8 mouse cellular contexts compared by ENCODE assay signal in the genomic region with DNA sequence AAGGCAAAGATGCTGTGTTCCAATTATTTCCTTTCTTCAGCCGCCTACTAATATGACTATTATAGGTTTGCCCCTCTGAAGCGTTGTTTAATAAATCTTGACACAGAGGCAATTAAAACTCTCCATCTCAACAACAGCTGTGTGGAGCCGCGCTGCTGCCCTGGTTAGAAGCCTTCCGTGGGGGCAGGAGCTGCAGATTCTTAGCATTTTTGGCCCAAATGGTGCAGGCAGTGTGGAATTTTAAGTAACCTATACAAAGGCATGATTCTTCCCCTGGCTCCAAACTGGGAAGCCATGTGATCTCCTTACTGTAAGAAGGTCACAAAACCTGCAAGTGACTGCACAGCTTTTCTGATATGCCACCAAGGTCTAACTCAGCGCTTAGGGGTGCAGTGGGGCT.
DNase-seq lines count a peak whose midpoint lies in the region; ATAC-seq and TF ChIP-seq lines count a peak whose summit lies in the region.

No protein-coding gene starts in this region.

- no peak overlapping the region for H3K4me3 ChIP-seq in kidney, embryonic 15.5 days (replicated peaks)
- H3K4me3 ChIP-seq in C2C12 (ENCODE audit: insufficient read depth, poor library complexity, severe bottlenecking), result no peak overlapping the region
- H3K4me3 ChIP-seq in forebrain, embryonic 12.5 days (replicated peaks), result no peak overlapping the region
- no peak overlapping the region for H3K4me3 ChIP-seq in limb, embryonic 12.5 days (replicated peaks)

- peak overlapping the region; percentile 64 for H3K27ac ChIP-seq in kidney, embryonic 15.5 days
- H3K27ac ChIP-seq in forebrain, embryonic 12.5 days, result peak overlapping the region; percentile 50
- peak overlapping the region; percentile 78 for H3K27ac ChIP-seq in limb, embryonic 12.5 days

- ATAC-seq in kidney, embryonic 15.5 days (replicated peaks; ENCODE audit: low FRiP score), result no peak
- ATAC-seq in forebrain, embryonic 12.5 days (ENCODE audit: low FRiP score), result no peak
- peak; percentile 39 for ATAC-seq in limb, embryonic 12.5 days (ENCODE audit: insufficient number of reproducible peaks, insufficient read depth, low FRiP score, low TSS enrichment, low read depth)
- no peak for ATAC-seq in monocyte, adult 5-6 weeks (replicated peaks; ENCODE audit: insufficient number of reproducible peaks, low FRiP score, low TSS enrichment, poor library complexity, severe bottlenecking)

- no peak for TF ChIP-seq CTCF in C2C12 (IDR thresholded peaks at IDR 0.05; ENCODE audit: control insufficient read depth, insufficient read depth, insufficient read length)

- no peaks in the 10 kb centered on the region for H3K27me3 ChIP-seq in kidney, embryonic 15.5 days
- H3K27me3 ChIP-seq in C2C12 (ENCODE audit: control insufficient read depth, insufficient read depth, insufficient read length), result no peaks in the 10 kb centered on the region
- H3K27me3 ChIP-seq in forebrain, embryonic 12.5 days, result no peaks in the 10 kb centered on the region
- H3K27me3 ChIP-seq in limb, embryonic 12.5 days, result no peaks in the 10 kb centered on the region

- no peaks in the 10 kb centered on the region for H3K36me3 ChIP-seq in kidney, embryonic 15.5 days
- H3K36me3 ChIP-seq in C2C12 (ENCODE audit: control insufficient read depth, insufficient read depth), result no peaks in the 10 kb centered on the region
- no peaks in the 10 kb centered on the region for H3K36me3 ChIP-seq in forebrain, embryonic 12.5 days (replicated peaks)
- H3K36me3 ChIP-seq in limb, embryonic 12.5 days, result no peaks in the 10 kb centered on the region

- H3K9ac ChIP-seq in kidney, embryonic 15.5 days, result no peak overlapping the region
- no peak overlapping the region for H3K9ac ChIP-seq in forebrain, embryonic 12.5 days
- no peak overlapping the region for H3K9ac ChIP-seq in limb, embryonic 12.5 days (replicated peaks)

- no peak overlapping the region for H3K4me2 ChIP-seq in kidney, embryonic 15.5 days
- H3K4me2 ChIP-seq in forebrain, embryonic 12.5 days, result no peak overlapping the region
- H3K4me2 ChIP-seq in limb, embryonic 12.5 days, result peak overlapping the region; percentile 8; the same call in 1 of the 2 replicates

- no peaks in the 10 kb centered on the region for H3K9me3 ChIP-seq in kidney, embryonic 15.5 days (replicated peaks)
- H3K9me3 ChIP-seq in forebrain, embryonic 12.5 days, result no peaks in the 10 kb centered on the region
- no peaks in the 10 kb centered on the region for H3K9me3 ChIP-seq in limb, embryonic 12.5 days

- H3K79me3 ChIP-seq in C2C12 (ENCODE audit: low read depth), result no peaks in the 10 kb centered on the region

- DNase-seq in kidney, adult 8-10 months, result no peak
- DNase-seq in cerebellum, postnatal 25 days, result no peak
- DNase-seq in heart, adult 9 months (ENCODE audit: low spot score in 2 of 2), result no peak

- H3K4me1 ChIP-seq in kidney, embryonic 15.5 days, result peaks cover 27% of the 10 kb centered on the region
- H3K4me1 ChIP-seq in forebrain, embryonic 12.5 days, result peaks cover 15% of the 10 kb centered on the region
- H3K4me1 ChIP-seq in limb, embryonic 12.5 days (replicated peaks), result peaks cover 30% of the 10 kb centered on the region

- H3ac ChIP-seq in C2C12 (ENCODE audit: control insufficient read depth, insufficient read length, low read depth), result no peak overlapping the region

- WGBS in kidney, embryonic 15.5 days, result 29% methylated on average over 6 of the region's 6 CpGs
- 64% methylated on average over 6 of the region's 6 CpGs for WGBS in forebrain, embryonic 12.5 days
- 36% methylated on average over 6 of the region's 6 CpGs for WGBS in limb, embryonic 12.5 days

- H3K79me2 ChIP-seq in C2C12 (ENCODE audit: control insufficient read depth, insufficient read depth), result no peaks in the 10 kb centered on the region

TF ChIP-seq in C2C12, 6 proteins besides CTCF, POLR2A, EP300 and RAD21:
- TF ChIP-seq MYOD1 (IDR thresholded peaks at IDR 0.05; ENCODE audit: control insufficient read depth, insufficient read length, low read depth) (peak; percentile 6), CEBPB (IDR thresholded peaks at IDR 0.05; ENCODE audit: low read depth) (no peak)
